Mouse (Mus musculus) kidney, adult 11 months (tissue): ENCODE measurements around the gene Bmp15.
A peak's percentile ranks its signal among the peaks of the same experiment; 100 is the strongest.

Experiments used
- DNase-seq: peaks from one replicate; pipeline ENCODE4 v3.0.0; 2022

Gene Bmp15

GRCm38 (mm10) chrX:6320621-6321020, at the start of gene Bmp15:
Gene Bmp15 (minus strand): TSS chrX:6320721.
- DNase-seq, result no peak

- DNase-seq, result no peak
Measured at GRCm38 (mm10) chrX:6368822-6369221, 48.3 kb upstream of the Bmp15 start.

- DNase-seq, result peak; percentile 73
Measured at GRCm38 (mm10) chrX:6357503-6358114, 37.1 kb upstream of the Bmp15 start.

- peak; percentile 11 for DNase-seq
Measured at GRCm38 (mm10) chrX:6356876-6357275, 36.4 kb upstream of the Bmp15 start.

- no peak for DNase-seq
Measured at GRCm38 (mm10) chrX:6345273-6345959, 24.9 kb upstream of the Bmp15 start.

GRCm38 (mm10) chrX:6324056-6324455, 3.5 kb upstream of the Bmp15 start:
- no peak for DNase-seq

- no peak for DNase-seq
Measured at GRCm38 (mm10) chrX:6317747-6318146, 2.8 kb downstream of the Bmp15 start.
